Mouse (Mus musculus) right cerebral cortex, adult 18-20 months (tissue): ENCODE measurements around the gene Lrig3.

ENCODE experiments used
- DNase-seq: peaks from one replicate; pipeline ENCODE4 v3.0.0; 2022; ENCODE audit warnings: mixed read lengths

The Lrig3 gene

DNA sequence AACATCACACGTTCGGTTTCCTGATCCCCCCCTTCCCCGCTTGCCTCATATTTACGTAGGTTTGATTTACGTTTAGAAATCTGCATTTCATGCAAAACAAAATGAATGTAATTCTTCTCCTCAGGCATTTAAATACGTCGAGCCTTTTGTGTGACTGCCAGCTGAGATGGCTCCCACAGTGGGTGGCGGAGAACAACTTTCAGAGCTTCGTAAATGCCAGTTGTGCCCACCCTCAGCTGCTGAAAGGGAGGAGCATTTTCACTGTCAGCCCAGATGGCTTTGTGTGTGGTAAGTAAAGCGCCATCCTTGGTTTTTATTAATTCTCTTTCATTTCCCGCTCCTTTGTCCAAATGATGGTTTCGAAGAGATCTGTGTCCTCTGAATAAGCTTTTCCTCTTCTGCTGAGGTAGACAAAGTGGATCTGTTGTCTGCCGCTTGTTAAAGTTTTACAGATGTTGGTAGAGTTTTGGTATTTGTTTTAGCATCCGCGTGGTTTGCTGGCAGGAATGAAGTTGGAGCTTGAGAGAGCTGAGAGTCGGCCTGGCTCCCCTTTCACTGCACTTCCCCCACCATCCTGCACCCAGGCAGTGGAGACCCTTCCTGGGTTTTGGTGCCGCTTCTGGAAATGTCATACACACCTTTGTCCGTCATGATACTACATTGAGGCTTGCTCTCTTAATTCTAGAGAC, 37.0 kb downstream of the Lrig3 start:
- peak; percentile 42 for DNase-seq

DNA sequence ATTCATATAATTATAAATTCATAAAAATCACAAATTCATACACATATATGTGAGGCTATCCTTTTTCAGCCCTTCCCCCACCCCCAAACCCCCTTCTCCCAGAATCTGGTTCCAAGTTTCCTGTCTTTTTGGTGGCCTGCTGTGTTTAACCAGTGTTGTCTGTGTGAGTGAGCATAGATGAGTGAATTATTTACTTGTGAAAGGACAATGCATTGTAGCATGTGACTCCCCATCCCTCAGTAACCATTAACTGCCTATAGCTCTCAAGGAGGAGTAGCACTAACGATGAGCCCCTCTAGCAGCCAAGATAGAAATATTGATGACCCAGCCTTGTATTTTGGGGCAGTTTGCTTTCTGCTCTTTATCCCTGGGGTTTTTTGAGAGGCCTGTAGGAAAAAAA, 37.9 kb downstream of the Lrig3 start:
- no peak for DNase-seq

DNA sequence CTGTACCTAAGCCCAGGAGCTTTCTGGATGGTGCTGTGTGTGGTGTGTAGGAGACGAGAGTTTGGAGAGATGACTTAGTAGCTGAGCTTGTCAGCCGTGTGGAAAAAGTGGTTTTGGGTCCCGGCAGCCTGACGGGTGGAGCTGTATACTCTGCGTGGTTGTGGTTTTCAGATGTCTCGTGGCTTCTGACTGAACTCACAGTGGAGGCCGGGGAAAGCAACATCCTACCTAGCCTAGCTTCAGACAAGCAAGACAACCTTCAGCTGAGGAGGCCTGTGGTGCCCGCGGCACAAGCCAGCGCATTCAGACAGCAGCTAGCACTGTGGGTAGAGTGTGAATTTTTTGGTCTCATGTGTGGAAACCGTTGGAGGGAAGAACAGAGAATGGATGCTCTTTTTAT, 47.7 kb downstream of the Lrig3 start:
- DNase-seq = peak; percentile 35

DNA sequence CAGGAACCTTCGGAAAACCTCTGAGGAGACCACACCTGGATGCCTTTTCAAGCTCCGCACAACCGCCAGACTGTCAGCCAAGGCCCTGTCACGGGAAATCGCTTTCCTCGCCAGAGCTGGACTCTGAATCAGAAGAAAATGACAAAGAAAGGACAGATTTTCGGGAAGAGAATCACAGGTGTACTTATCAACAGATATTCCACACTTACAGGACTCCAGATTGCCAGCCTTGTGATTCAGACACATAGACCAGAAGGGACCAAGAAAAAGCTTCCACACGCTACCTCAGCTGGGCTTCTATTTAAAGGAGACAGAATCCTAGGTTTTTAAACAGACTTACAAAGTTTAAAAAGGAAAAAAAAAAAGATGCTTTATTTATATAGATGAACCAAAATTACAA, 48.7 kb downstream of the Lrig3 start:
- DNase-seq = no peak

GRCm38 (mm10) chr10:126015644-126016043, 49.7 kb downstream of the Lrig3 start:
- no peak for DNase-seq

GRCm38 (mm10) chr10:126019350-126019991, 53.5 kb downstream of the Lrig3 start:
- no peak for DNase-seq

GRCm38 (mm10) chr10:126028574-126029440, 62.8 kb downstream of the Lrig3 start:
- no peak for DNase-seq

- no peak for DNase-seq
Measured at GRCm38 (mm10) chr10:126029441-126030114, 63.6 kb downstream of the Lrig3 start.

DNA sequence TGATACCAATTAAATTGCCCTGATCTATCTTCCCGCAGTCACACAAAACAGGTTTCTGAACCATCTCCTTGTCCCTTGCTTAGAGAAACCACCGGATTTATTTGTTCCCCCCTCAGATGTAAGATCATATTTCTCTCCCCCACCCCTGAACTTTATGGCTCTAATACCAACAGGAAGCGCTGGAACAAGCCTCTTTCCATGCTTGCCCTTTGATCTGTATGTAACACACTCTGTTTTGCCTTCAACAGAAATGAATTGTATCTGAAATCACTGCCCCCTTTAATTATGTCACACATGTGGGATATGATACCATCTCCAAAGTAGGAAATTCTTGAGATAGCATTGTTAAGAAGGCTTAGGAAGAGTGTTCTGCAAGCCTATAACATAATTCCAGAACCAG, 90.9 kb downstream of the Lrig3 start:
- DNase-seq = no peak

- DNase-seq = no peak
Measured at GRCm38 (mm10) chr10:126062812-126063211, 96.8 kb downstream of the Lrig3 start.
